Mouse (Mus musculus) urinary bladder, postnatal 14 days (tissue): ENCODE data around the gene Apol6.

Experiments used
- DNase-seq: peaks from one replicate; pipeline ENCODE4 v3.0.0; 2021; ENCODE audit warnings: low spot score

The Apol6 gene

DNA sequence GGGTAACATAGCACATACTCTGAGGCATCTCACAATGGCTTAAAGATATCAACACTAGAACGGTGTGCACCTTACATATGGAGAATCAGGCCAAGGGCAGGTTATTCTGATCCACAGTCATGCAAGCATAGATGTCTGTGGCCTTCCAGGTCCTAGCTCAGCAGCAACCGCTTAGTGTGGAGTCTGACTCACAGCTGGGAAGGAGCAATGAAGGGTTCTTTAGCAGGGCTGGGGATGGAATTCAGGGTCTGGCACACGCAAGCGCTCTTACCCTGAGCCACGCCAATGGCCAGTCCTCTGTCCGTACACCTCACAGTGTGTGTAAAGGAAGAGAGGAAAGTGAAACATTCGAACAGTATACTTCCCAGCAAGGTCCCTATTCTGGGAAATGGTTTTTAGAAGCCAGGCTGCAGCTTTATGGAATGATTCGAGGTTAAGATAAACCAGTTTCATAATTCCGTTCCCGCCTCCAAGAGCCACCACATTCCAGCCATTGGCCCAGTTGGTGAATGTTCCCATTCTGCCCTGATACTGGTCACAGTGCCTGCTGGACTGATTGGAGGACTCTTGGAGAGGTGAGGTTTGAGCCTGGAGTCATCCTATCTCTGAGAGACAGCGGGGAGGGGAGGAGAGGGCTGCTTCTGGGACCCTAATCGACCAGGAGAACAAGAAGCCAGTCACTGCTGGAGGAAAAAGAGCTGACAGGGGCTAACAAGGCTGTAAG, at the start of gene Apol6:
TSS of gene Apol6 (plus strand) at position 133 of the 724 bp plus-strand sequence.
- no peak for DNase-seq

DNA sequence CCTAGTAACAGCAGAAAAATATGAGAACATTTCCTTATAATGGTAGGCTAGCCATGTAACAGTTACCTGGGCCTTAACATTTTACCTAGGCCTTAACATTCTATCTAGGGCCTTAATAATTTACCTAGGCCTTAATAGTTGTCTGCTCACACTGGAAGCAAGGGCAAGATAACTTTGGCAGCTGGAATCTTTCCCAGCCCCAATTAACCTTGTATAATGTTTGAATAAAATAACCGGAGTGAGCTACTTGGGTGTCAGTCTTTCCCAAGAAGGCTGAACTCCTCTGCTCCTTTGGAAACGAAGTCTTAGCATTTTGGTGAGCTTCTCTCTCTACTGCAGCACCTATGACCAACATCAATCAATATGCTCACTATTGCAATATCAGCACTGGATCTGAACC, 46.5 kb upstream of the Apol6 start:
- DNase-seq: no peak

DNA sequence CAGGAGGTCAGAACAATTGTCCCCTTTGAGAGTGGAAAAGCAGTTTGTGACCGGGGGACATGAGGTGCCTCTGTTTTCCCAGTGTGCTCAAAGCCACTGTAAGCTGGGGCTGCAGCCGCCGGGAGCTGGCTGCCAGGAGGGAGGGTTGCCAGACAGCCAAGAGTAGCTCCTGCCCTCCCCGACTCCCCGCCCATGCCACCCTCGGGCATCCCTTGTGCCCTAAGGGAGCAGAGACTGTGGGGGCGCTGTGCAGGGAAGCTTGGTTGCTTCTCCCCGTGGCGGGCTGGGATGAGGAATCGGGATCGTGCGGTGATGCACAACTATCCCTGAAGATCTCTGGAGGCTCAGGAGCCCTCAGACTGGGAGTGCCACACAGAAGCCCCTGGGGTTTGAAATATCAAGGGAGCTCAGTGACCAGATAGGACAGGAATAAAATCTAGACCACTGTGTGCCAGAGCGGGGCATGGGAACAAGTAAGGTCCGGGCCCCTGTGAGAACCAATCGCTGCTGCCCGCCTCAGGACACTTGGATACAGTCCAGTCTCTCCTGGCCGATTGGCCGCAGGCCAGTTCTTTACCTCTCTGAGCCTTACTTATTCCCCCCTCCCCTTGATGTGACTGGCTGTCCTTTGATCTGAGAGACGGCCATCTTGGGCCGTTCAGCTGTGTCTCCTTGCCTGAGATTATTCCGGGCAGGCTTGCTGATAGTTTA, 45.5 kb upstream of the Apol6 start:
- peak; percentile 23 for DNase-seq

DNA sequence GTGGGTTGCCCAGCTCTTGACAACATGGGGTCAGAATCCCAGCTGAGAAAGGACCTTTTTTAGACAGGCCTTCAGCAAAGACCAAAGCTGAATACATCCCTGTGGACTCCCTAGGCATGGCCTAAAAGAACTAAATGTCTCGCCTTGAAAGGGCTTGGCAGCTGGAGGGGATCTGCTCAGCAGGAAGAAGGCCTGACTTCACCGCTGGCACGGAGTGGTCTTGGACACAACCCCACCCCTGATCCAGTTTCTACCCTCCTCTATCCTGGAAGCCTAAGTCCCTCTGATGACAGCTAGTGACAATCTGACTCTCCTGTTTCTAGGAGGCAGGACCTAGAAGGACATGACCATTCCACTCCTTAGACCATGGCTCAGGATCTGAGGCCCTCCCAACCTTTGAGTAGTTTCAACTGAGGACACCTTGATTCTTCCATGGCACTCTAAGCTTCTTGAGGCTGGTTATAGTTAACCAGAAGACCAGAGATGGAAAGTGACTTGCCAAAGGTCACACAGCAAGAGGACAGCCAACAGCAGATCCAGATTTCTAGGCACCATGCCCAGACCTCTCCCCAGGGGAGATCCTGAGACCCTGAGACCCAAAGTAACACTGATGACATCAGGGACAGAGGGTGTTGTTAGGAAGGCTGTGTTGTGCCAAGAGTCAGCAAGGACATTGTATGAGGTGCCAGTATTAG, 41.2 kb upstream of the Apol6 start:
- DNase-seq: no peak

DNA sequence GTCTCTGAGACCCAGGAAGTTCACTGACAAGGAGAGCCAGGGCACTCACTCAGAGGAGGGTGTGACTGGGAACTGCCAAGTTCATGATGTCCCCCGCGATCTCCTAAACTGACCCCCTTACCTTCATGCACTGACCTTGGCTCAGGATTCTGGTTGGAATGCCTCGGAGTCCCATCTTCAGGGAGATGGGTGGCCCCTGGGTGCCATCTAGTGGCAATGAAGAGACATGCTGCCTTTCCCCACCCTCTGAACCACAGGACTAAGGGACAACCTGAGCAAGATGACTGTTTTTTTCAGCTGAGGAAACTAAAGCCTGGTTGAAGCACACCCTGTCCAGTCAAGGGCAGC, 40.7 kb upstream of the Apol6 start:
- peak; percentile 44 for DNase-seq

DNA sequence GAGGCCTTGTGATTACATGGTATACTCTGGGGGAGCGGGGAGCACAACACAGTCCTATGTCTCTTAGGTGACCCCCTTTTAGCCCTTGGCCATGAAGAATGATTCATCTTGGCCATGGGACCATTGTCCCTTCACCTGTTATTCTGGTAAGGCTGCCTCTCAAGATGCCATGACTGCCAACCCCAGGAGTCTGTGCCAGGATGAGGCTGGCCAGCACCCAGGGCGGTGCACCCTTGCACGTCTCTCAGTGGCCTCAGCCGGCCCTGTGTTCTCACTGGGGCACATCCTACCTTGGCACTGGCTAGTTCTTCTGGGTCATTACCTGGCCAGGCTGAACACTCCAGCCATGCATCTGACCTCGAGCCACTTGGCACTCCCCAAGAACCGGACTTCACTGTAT, 35.7 kb upstream of the Apol6 start:
- peak; percentile 34 for DNase-seq

DNA sequence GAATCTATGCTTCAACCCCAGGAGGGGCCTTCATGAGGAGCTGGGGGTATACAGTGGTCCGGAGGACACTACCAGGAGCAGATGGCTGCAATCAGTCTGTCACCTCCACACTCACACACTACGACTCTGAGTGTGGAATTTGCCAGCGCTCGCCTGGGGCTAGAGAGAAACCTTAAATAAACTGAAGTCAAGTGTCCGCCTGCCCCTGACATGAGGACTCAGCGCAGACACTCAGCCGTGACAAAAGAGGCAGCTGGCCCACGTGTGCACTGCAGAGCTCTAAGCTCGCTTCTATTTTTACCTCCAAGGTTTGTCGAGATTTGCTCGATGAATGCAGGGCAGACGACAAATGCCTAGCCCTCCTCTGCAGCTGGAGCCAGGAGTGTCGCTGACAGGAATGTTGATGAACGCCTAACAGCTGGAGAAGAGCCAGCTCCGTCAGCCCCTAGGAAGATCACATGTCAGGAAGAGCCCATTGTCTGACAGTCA, 30.7 kb upstream of the Apol6 start:
- no peak for DNase-seq

DNA sequence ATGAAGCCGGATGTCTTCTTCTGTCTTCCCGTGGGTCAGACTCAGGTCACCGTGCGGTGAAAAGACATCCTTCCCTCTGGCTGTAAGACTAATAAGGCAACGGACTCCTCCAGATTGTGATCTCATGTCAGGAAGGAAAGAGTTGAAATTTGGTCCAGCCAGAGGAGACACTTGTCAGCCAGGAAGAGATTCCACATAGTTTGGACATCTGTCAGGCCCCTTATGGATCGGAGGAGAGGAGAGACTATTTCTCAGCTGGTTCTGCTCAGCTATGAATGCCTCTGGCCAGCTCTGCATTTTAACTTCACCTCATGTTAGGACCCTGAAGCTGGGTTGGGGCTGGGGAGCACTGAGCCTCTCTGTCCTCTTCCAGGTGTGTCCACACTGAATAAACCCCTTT, 30.1 kb upstream of the Apol6 start:
- no peak for DNase-seq

DNA sequence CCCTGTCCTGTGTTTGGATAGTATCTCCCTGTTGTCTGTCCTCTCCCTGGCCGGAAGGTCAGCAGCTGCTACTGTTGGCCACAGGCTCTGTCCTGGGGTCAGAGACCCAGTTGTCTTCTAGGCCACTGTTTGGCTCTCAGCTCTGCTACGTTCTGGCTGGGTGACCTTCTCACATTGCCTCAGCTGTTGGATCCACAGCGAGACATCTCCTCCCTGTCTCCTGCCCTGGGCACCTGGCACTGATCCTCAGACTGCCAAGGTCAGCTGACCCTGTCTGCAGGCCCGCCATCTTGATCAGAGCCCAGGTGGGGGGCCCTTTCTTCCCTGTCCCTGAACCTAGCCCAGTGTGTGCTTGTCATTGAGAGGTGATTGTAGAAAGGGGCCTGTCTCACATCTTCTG, 29.5 kb upstream of the Apol6 start:
- no peak for DNase-seq

DNA sequence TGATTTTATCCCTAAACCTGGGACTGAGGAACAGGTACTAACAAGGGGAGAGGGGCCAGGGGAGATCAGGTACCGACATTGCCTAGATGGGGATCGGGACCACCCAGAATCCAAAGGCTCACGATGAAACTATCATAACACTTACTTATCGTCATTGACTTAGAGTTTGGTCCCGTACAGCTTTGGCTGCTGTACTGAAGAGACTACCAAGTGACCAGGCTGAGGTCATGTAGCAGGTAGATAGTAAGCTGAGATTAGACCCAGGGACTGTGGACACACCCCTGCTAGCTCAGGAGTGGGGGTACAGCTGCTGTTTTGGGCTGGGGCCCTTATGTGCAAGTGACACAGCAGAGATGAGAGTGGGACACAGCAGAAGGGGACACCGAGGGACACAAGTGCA, 28.0 kb upstream of the Apol6 start:
- no peak for DNase-seq

DNA sequence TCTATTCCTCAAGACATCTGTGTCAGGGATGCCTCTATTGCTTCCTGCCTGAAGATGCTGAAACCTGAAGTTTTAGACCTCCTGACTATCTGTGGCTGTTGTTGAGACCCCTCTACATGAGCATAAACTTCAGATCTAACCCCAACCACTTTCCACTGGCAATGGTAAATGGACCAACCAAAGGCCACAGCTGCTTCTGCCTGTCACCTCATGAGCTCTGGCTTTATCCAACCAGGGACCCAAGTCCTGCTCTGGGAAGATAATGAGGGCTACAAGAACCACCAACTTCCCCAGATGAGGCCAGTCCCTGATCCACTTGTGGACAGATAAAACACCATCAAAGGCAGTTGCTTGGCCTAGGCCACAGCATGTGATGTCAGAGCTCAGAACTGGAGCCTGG, 26.6 kb upstream of the Apol6 start:
- no peak for DNase-seq

DNA sequence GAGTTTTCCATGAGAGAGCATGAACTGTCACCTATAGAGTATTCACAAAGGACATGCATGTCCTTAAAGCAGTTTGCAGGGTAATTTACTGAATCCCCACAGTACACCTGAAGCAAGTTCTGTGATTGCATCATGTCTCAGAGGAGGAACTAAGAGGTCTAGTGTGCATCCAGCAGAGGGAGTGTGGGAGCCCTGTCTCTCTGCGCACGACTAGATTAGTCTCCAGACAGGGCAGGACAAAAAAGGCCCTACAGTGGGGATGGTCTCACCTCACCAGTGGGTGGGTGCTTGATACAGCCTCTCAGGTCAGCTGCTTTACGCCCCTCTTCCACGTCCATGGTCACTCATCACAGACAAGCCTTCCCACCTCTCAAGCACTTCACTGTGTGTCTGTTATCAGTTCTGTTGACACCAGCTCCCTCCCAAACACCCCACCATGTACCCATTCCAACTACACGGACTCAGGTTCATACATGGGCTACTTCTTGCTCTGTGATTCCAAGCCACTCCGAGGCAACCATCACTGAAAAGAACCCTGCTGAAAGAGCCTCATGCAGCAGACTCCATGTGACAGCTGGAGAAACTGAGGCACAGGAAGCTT, 25.7 kb upstream of the Apol6 start:
- peak; percentile 66 for DNase-seq

DNA sequence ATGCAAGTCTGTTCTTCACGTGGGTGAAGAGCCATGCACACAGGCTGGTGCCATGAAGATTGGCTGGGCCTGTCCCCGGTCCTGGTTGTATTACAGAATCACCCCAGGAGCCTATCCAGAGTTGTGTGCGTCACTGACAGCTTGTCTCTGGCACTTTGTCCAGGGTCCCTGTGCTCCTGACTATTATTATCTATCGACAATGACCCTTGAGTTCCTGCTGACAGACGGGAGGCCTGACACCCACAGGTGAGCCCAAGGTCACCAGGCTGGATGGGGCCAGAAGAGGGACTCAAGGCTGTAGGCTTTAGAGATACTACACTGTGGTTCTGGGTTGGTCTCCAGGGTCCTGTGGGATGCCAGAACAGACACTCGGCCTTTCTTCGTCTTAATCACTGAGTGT, 25.0 kb upstream of the Apol6 start:
- no peak for DNase-seq

DNA sequence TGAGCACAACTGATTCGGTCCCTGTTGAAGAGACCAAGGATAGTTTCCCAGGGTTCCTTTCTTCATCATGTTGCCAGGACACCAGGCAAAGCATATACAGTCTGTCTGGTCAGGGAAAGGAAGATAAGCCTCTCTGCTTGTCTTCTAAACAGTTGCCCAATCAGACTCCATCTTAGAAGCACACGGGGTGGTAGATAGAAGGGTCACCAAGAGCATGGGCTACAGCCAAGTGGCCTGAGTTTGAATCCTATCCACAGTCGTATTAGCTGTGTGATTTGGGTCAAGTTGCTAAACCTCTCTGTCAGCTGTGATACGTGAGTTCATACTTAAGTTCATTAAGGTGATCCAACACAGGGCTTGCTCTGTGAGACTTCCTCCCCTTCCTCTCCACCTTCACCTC, 24.4 kb upstream of the Apol6 start:
- no peak for DNase-seq

DNA sequence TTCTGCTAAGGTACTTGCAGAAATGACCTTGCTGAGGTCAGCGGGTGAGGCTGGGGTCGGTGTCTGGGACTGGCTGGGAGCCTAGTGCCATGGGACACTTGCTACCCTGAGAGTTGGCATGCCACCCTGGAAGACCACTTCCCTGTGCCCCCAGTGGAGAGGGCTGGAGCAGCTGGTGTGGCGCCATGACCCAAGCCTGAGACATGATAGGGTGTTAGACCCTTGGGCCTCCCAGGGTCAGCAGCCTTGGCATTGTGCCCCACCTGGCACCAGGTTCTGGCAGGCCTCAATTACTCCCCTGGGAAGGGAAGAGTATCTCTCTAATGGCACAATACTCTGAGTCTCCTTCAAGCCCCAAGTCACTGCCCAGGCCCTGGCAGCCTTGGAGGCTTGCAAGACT, 23.5 kb upstream of the Apol6 start:
- no peak for DNase-seq

DNA sequence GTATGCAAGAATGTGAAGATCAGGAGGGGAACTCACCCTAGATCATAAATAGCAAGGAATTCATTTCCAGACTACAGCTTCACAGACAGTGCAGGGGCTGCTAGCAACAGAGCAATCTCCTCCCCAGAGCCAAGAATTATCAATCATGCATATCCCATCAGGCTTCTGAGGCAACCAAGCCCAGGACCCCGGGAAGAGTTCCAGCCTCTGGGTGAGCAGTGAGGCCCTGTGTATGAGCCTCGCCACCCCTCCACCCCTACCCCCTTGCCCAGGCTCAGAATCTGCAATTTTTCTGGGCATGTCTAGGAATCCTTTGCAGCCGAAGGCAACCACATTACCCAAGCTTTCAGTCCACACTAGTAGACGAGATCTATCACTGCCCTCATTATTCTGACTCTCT, 22.7 kb upstream of the Apol6 start:
- no peak for DNase-seq

DNA sequence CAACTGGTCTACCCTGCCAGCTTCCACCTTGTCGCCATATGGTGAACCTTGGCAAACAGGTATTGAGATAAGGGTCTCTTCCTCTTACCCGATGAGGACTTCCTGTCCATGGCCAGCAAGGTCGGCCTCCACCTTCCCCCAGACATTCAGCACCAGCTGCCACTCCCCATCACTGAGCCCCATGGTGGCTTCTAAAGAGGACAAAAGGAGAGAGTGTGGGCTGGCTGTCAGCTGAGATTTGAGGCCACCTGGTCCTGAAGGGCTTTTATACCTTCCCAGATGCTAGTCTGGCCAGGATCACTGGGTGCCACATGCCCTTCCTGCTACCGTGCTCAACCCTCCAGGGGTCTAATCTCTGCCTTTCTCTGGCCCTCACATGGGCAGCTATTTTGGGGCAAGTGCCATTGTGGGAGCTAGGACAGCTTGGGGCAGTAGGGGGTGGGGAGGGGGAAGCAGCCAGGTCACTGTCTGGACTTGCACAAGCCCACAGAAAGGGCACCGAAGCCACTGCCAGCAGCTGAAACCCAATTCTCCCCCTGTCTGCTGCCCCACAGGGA, 22.1 kb upstream of the Apol6 start:
- DNase-seq: no peak

DNA sequence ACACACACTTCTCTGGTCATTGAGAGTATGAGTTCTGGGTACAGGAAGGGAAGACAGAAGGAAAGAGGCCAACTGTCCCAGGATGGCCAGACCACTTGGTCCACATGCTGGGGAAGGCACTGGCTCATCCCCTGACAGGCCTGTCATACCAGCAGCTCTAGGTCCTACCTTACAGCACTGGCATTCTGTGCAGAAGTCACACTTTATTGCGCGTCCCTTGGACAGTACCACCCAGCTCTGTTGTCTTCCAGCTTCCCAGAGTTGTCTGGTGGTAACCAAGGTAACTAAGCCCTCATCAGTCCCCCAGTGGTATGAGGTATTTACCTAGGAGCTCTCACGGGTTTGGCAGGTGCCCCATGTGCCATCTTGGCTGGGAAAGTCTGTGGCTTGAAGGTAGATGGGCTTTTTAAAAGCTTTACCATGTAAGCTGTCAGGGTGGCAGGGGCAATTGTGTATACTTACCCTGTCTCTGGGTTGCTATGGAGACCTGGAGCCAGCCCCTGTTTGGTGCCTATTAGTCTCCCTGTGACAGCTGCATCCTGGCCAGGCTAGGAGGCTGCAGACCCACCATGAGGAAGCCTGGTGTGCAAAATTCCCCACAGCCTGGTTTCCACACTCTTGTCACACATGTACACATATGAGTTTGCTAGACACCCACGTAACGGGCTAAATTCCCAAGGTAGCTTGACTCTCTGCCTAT, 18.5 kb upstream of the Apol6 start:
- DNase-seq: no peak

DNA sequence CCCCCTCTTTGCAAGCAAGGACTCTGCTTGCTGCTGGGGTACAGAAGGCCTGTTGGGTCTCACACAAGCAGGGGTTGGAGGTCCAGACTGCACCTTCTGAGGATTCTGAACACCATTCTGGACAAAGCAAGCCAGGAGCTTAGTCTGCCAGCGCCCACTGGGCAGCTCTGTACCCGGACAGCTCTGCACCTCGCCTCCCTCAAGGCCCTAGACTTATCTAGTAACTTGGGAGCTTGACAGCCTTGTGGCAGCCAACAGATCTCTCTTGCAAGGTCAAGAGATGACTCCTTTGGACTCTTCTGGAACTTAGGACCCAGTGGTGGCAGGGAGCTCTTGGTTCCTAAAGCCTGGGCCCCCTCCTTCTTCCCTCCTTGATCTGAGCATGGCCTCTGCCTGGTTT, 17.4 kb upstream of the Apol6 start:
- no peak for DNase-seq

DNA sequence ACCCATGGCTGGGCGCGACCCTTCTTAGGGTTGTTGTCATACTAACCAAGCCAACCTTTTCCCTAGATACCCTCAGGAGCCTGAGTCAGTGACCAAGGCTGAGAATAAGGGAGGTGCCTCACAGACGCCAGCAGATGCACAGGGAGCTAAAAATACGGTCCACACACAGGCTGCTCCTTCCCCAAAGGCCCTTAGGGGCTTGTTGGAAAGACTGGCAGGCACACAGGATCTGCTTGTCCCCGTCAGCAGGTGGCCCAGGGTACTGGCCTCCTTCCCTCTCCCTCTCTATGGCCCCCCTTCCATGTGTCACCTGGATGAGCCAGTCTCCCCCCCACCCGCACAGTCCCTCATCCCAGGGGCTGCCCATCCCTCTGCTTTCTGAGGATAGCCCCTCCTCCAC, 16.9 kb upstream of the Apol6 start:
- no peak for DNase-seq

DNA sequence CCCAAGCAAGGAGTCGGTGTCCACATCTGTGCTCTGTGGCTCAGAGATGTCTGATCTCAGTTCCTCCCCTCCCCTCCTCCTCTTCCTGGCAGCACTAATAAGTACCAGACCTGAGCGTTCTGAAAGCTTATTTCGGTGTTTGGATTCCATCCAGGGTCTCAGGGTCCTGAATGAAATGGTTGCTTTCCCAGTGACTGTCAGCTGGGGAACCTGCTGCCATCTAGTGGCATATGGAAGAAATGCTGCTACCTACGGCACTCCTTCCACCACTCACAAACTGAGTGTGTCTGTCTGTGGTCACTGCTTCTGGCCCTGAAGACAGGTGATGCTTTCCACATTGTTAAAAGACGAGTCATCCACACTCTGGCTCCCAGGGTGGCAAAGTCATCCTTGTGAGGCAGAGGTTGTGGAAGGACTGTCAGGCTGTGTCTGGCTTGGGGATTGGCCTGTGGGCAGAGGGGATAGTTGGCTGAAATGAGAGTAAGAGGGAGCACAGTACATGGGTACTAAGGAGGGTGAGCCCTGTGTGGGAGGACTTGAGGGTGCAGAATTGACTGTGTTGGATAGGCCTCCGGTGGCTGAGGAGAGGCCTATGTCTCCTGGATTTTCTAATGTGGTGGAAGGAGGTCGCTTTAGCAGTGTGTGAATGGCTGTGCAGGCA, 15.1 kb upstream of the Apol6 start:
- DNase-seq: peak; percentile 54
